In genomic region chr9:32916731-32917130, GRCm38 (mm10) we compare ENCODE assay signal across 17 mouse cellular contexts.
"Had no signal": no experiment of that assay in that cellular context is flagged by ENCODE, and none has a peak within 500 bp of the region (broad histone marks: within the 10 kb centered on the region; RNA-seq: fewer than 3 reads in every experiment).

No protein-coding gene starts in this region.

- H3K4me3 ChIP-seq: intestine, embryonic 15.5 days; kidney, embryonic 15.5 days; limb, embryonic 10.5 days; limb, embryonic 13.5 days; liver, embryonic 12.5 days; liver, embryonic 15.5 days; lung, embryonic 15.5 days; midbrain, embryonic 12.5 days; midbrain, embryonic 15.5 days had no signal

- H3K4me1 ChIP-seq: intestine, embryonic 15.5 days; limb, embryonic 13.5 days; liver, embryonic 12.5 days; liver, embryonic 15.5 days; lung, embryonic 15.5 days; midbrain, embryonic 12.5 days; midbrain, embryonic 15.5 days had no signal

- ATAC-seq: intestine, embryonic 15.5 days; liver, embryonic 12.5 days; midbrain, embryonic 15.5 days had no signal

- H3K27me3 ChIP-seq: intestine, embryonic 15.5 days; kidney, embryonic 15.5 days; limb, embryonic 13.5 days; liver, embryonic 12.5 days; liver, embryonic 15.5 days; lung, embryonic 15.5 days; midbrain, embryonic 12.5 days; midbrain, embryonic 15.5 days had no signal

- H3K36me3 ChIP-seq: intestine, embryonic 15.5 days; kidney, embryonic 15.5 days; limb, embryonic 10.5 days; limb, embryonic 13.5 days; liver, embryonic 12.5 days; liver, embryonic 15.5 days; lung, embryonic 15.5 days; midbrain, embryonic 12.5 days; midbrain, embryonic 15.5 days had no signal

- DNase-seq: kidney, adult 11 months; kidney, adult 8-10 months; kidney, postnatal 10 days; kidney, postnatal 36 days; liver; lung, adult 18-20 months; lung, postnatal 10 days; lung, postnatal 36 days had no signal

- H3K9me3 ChIP-seq: intestine, embryonic 15.5 days; kidney, embryonic 15.5 days; limb, embryonic 10.5 days; limb, embryonic 13.5 days; liver, embryonic 12.5 days; liver, embryonic 15.5 days; lung, embryonic 15.5 days; midbrain, embryonic 12.5 days; midbrain, embryonic 15.5 days had no signal
